Mouse (Mus musculus) CH12.LX (cell line): ENCODE data around the gene Cep63. TPM values are rescaled to one million over a fixed set of nuclear protein-coding genes. Genes with fewer than 3 reads are reported as not detected.

Source experiments
- DNase-seq: peaks from one replicate; pipeline ENCODE4 v3.0.0-alpha.2; 2013; ENCODE audit errors: extremely low read depth
- H3K27ac ChIP-seq: 2 replicates; pipeline ENCODE4 v1.5.1; 2012; ENCODE audit warnings: low read depth, mild to moderate bottlenecking, control low read depth, moderate library complexity; ENCODE audit not compliant: insufficient read depth
- H3K27me3 ChIP-seq: replicated peaks from 2 replicates; pipeline ENCODE3; 2012; ENCODE audit warnings: inconsistent platforms
- H3K36me3 ChIP-seq, 2 experiments: replicated peaks in 1 of 2; 2 replicates each; pipeline versions ENCODE3 to v1.6.1; 2012; ENCODE audit warnings: inconsistent platforms in 1 of 2, low read length in 1 of 2, mild to moderate bottlenecking in 1 of 2, mixed read lengths in 1 of 2, moderate library complexity in 1 of 2; ENCODE audit not compliant: control insufficient read depth in 1 of 2, insufficient read depth in 1 of 2
- H3K4me1 ChIP-seq, 2 experiments: 2 replicates each; pipeline ENCODE4 v1.6.1; 2012; ENCODE audit warnings: inconsistent platforms in 1 of 2, moderate library complexity in 1 of 2; ENCODE audit not compliant: insufficient read depth in 2 of 2, control insufficient read depth in 1 of 2
- H3K4me2 ChIP-seq: 2 replicates; pipeline ENCODE4 v1.6.1; 2012; ENCODE audit warnings: low read depth, mild to moderate bottlenecking, control low read depth; ENCODE audit not compliant: poor library complexity, insufficient read depth, severe bottlenecking
- H3K4me3 ChIP-seq, 3 experiments: fragments of 150-350 bp in 1 of 3; sonication (generic) in 1 of 3; replicated peaks in 1 of 3; 2 replicates each; pipeline versions ENCODE3 to v1.5.1; 2011 to 2012; ENCODE audit warnings: low read depth in 2 of 3, low read length in 2 of 3, mild to moderate bottlenecking in 2 of 3, moderate library complexity in 2 of 3, control low read depth in 1 of 3, improper control_type of control experiment in 1 of 3, inconsistent platforms in 1 of 3, mixed read lengths in 1 of 3; ENCODE audit not compliant: poor library complexity in 1 of 3
- H3K79me2 ChIP-seq: replicated peaks from 2 replicates; pipeline ENCODE4 v1.6.1; 2012; ENCODE audit warnings: mild to moderate bottlenecking, moderate library complexity; ENCODE audit not compliant: control insufficient read depth, poor library complexity, insufficient read depth, severe bottlenecking; ENCODE audit errors: extremely low read depth
- H3K9ac ChIP-seq: 2 replicates; pipeline ENCODE4 v1.6.1; 2012; ENCODE audit warnings: low read depth, mild to moderate bottlenecking, control low read depth, moderate library complexity; ENCODE audit not compliant: insufficient read depth
- H3K9me3 ChIP-seq: replicated peaks from 2 replicates; pipeline ENCODE3; 2012; ENCODE audit warnings: low read length, inconsistent platforms, mixed read lengths
- BHLHE40 ChIP-seq: IDR thresholded peaks from 2 replicates; pipeline ENCODE4 v1.6.1; 2011; ENCODE audit warnings: mild to moderate bottlenecking, low read depth, low read length, improper control_type of control experiment
- E2F4 ChIP-seq: IDR thresholded peaks from 2 replicates; pipeline ENCODE4 v1.6.1; 2011; ENCODE audit warnings: low read depth, low read length, improper control_type of control experiment; ENCODE audit not compliant: insufficient replicate concordance
- IRF4 ChIP-seq: IDR thresholded peaks from 2 replicates; pipeline ENCODE4 v1.6.1; 2014; ENCODE audit warnings: low read depth, mild to moderate bottlenecking, inconsistent platforms, low read length, improper control_type of control experiment
- JUND ChIP-seq: conservative IDR thresholded peaks from 2 replicates; pipeline ENCODE4 v1.6.1; 2011; ENCODE audit warnings: low read depth, low read length, improper control_type of control experiment
- KAT2A ChIP-seq: IDR thresholded peaks from 2 replicates; pipeline ENCODE4 v1.6.1; 2012; ENCODE audit warnings: low read length, improper control_type of control experiment, inconsistent platforms; ENCODE audit not compliant: insufficient replicate concordance
- MAFK ChIP-seq: IDR thresholded peaks from 2 replicates; pipeline ENCODE4 v1.6.1; 2011; ENCODE audit warnings: low read length, improper control_type of control experiment; ENCODE audit not compliant: insufficient replicate concordance
- MAZ ChIP-seq: IDR thresholded peaks from 2 replicates; pipeline ENCODE4 v1.6.1; 2012; ENCODE audit warnings: low read depth, mild to moderate bottlenecking, inconsistent platforms, low read length, improper control_type of control experiment, moderate library complexity
- MEF2A ChIP-seq: IDR thresholded peaks from 2 replicates; pipeline ENCODE4 v1.6.1; 2014; ENCODE audit warnings: low read depth, mild to moderate bottlenecking, inconsistent platforms, low read length, improper control_type of control experiment, borderline replicate concordance
- MXI1 ChIP-seq: IDR thresholded peaks from 2 replicates; pipeline ENCODE4 v1.6.1; 2011; ENCODE audit warnings: mild to moderate bottlenecking, low read depth, low read length, improper control_type of control experiment
- NELFE ChIP-seq: IDR thresholded peaks from 2 replicates; pipeline ENCODE4 v1.6.1; 2011; ENCODE audit warnings: low read depth, low read length, improper control_type of control experiment
- NRF1 ChIP-seq: IDR thresholded peaks from 2 replicates; pipeline ENCODE4 v1.6.1; 2014; ENCODE audit warnings: low read depth, mild to moderate bottlenecking, inconsistent platforms, low read length, improper control_type of control experiment, moderate library complexity
- POLR2A ChIP-seq: IDR thresholded peaks from 2 replicates; pipeline ENCODE4 v1.6.1; 2011; ENCODE audit warnings: low read depth, mild to moderate bottlenecking, improper control_type of control experiment, low read length
- RAD21 ChIP-seq: IDR thresholded peaks from 2 replicates; pipeline ENCODE4 v1.6.1; 2011; ENCODE audit warnings: low read depth, mild to moderate bottlenecking, low read length, improper control_type of control experiment, moderate library complexity
- RCOR1 ChIP-seq: conservative IDR thresholded peaks from 2 replicates; pipeline ENCODE4 v1.6.1; 2012; ENCODE audit warnings: low read depth, mild to moderate bottlenecking, inconsistent platforms, low read length, improper control_type of control experiment
- SMC3 ChIP-seq: IDR thresholded peaks from 2 replicates; pipeline ENCODE4 v1.6.1; 2011; ENCODE audit warnings: low read depth, low read length, improper control_type of control experiment
- TBP ChIP-seq: conservative IDR thresholded peaks from 2 replicates; pipeline ENCODE4 v1.6.1; 2011; ENCODE audit warnings: low read depth, low read length, improper control_type of control experiment
- TCF12 ChIP-seq: IDR thresholded peaks from 2 replicates; pipeline ENCODE4 v1.6.1; 2014; ENCODE audit warnings: low read depth, mild to moderate bottlenecking, inconsistent platforms, low read length, improper control_type of control experiment
- USF1 ChIP-seq: IDR thresholded peaks from 2 replicates; pipeline ENCODE4 v1.6.1; 2014; ENCODE audit warnings: low read depth, mild to moderate bottlenecking, inconsistent platforms, low read length, improper control_type of control experiment
- ZC3H11A ChIP-seq: IDR thresholded peaks from 2 replicates; pipeline ENCODE4 v1.6.1; 2012; ENCODE audit warnings: low read depth, mild to moderate bottlenecking, inconsistent platforms, low read length, improper control_type of control experiment
- dilution Hi-C: fragments of 300-500 bp; cut with MboI; formaldehyde crosslinking; loops from 2 replicates; pipeline ENCODE4 v1.14.3; 2020; ENCODE audit warnings: low sequenced_read_pairs; ENCODE audit not compliant: extremely low pct_unique_long_range_greater_than_20kb, extremely low pct_ligation_motif_present
- in situ Hi-C: fragments of 300-500 bp; cut with MboI; formaldehyde crosslinking; loops from 3 replicates; pipeline ENCODE4 v1.14.3; 2019; ENCODE audit warnings: low sequenced_read_pairs, low pct_ligation_motif_present, low pct_unique_long_range_greater_than_20kb, mixed read lengths
- polyA plus RNA-seq: library from polyadenylated mRNA; unstranded; fragments of >175 nt; gene quantifications from 2 replicates; pipeline ENCODE4 v1.2.1, GENCODE M21; 2012; ENCODE audit warnings: low read depth; ENCODE audit not compliant: insufficient read length
- total RNA-seq, 2 experiments: library from RNA; depleted of rRNA; stranded (reverse); fragments of 300-350 nt in 1 of 2; fragments of >200 nt in 1 of 2; gene quantifications; 2 replicates each; pipeline ENCODE4 v1.2.3; 2012 to 2014

Gene Cep63
- total and polyA plus RNA-seq, 3 experiments, result 18.7 to 45.6 (median 27.3) TPM

GRCm38 (mm10) chr9:102601666-102602065 lies 24.7 kb downstream of the Cep63 start:
- DNase-seq, result no peak
- peaks cover 18 to 63% of the 10 kb centered on the region in 2 experiments for H3K36me3 ChIP-seq
- TF ChIP-seq MEF2A (no peak), POLR2A (no peak), MXI1 (no peak), IRF4 (no peak), BHLHE40 (no peak), JUND (no peak), MAZ (no peak), TCF12 (no peak), NELFE (no peak), USF1 (no peak)
- no peaks in the 10 kb centered on the region for H3K27me3 ChIP-seq
- no peaks in the 10 kb centered on the region for H3K79me2 ChIP-seq
- H3K4me3 ChIP-seq, result no peak overlapping the region
- no peaks in the 10 kb centered on the region for H3K9me3 ChIP-seq
- dilution Hi-C loops (no loop called here), in situ Hi-C loops (no loop called here)
- no peak overlapping the region for H3K27ac ChIP-seq
- no peaks in the 10 kb centered on the region for H3K4me1 ChIP-seq
- no peak overlapping the region for H3K4me2 ChIP-seq
- H3K9ac ChIP-seq, result no peak overlapping the region

- no peak for DNase-seq
- TF ChIP-seq MAFK (no peak), TBP (no peak), E2F4 (no peak), KAT2A (no peak), RCOR1 (no peak), NRF1 (no peak), ZC3H11A (no peak), IRF4 (no peak), RAD21 (no peak), SMC3 (no peak)
- no peaks in the 10 kb centered on the region for H3K27me3 ChIP-seq
- no peak overlapping the region for H3K4me2 ChIP-seq
- peaks cover 21 to 65% of the 10 kb centered on the region in 2 experiments for H3K36me3 ChIP-seq
- no peaks in the 10 kb centered on the region for H3K79me2 ChIP-seq
- no peak overlapping the region for H3K9ac ChIP-seq
- no peak overlapping the region for H3K27ac ChIP-seq
- dilution Hi-C loops, result no loop called here
- no peaks in the 10 kb centered on the region for H3K4me1 ChIP-seq
- no peak overlapping the region for H3K4me3 ChIP-seq
- in situ Hi-C loops, result no loop called here
- no peaks in the 10 kb centered on the region for H3K9me3 ChIP-seq
Measured at GRCm38 (mm10) chr9:102601187-102601586, 25.1 kb downstream of the Cep63 start.
